Comparison of ENCODE assay signal across 11 mouse cellular contexts in genomic region chr5:105565824-105566223, GRCm38 (mm10). TPM values are rescaled to one million over a fixed set of nuclear protein-coding genes. Genes with fewer than 3 reads are reported as not detected.
DNase-seq lines count a peak whose midpoint lies in the region; ATAC-seq lines count a peak whose summit lies in the region.
"Had no signal": no experiment of that assay in that cellular context is flagged by ENCODE, and none has a peak within 500 bp of the region (broad histone marks: within the 10 kb centered on the region; RNA-seq: fewer than 3 reads in every experiment).

No protein-coding gene starts in this region.

- no peak overlapping the region for H3K4me2 ChIP-seq in embryonic facial prominence, embryonic 11.5 days (ENCODE audit: low read depth, low read length)
- H3K4me2 ChIP-seq: heart, embryonic 15.5 days; hindbrain, embryonic 14.5 days had no signal

- H3K27me3 ChIP-seq in embryonic facial prominence, embryonic 11.5 days (ENCODE audit: control insufficient read depth, insufficient read depth, low read length) = no peaks in the 10 kb centered on the region
- H3K27me3 ChIP-seq in embryonic facial prominence, embryonic 10.5 days (replicated peaks; ENCODE audit: low read depth, poor library complexity, severe bottlenecking) = no peaks in the 10 kb centered on the region
- H3K27me3 ChIP-seq: heart, embryonic 15.5 days had no signal

- H3K27ac ChIP-seq in embryonic facial prominence, embryonic 11.5 days (replicated peaks; ENCODE audit: low read depth, low read length) = no peak overlapping the region
- H3K27ac ChIP-seq in embryonic facial prominence, embryonic 10.5 days (replicated peaks) = no peak overlapping the region
- H3K27ac ChIP-seq: heart, embryonic 15.5 days; hindbrain, embryonic 14.5 days had no signal

- no peaks in the 10 kb centered on the region for H3K9me3 ChIP-seq in embryonic facial prominence, embryonic 11.5 days (replicated peaks; ENCODE audit: control insufficient read depth, low read length)
- no peaks in the 10 kb centered on the region for H3K9me3 ChIP-seq in embryonic facial prominence, embryonic 10.5 days
- H3K9me3 ChIP-seq: heart, embryonic 15.5 days had no signal

- no peaks in the 10 kb centered on the region for H3K4me1 ChIP-seq in embryonic facial prominence, embryonic 11.5 days (ENCODE audit: control insufficient read depth, insufficient read depth, low read length)
- no peaks in the 10 kb centered on the region for H3K4me1 ChIP-seq in embryonic facial prominence, embryonic 10.5 days

- 82% methylated on average over 4 of the region's 4 CpGs for WGBS in embryonic facial prominence, embryonic 11.5 days
- 84% methylated on average over 4 of the region's 4 CpGs for WGBS in embryonic facial prominence, embryonic 10.5 days

- no peak for DNase-seq in embryonic facial prominence, embryonic 11.5 days (ENCODE audit: low spot score)
- no peak for DNase-seq in embryonic facial prominence, embryonic 10.5 days (ENCODE audit: low spot score)
- peak; percentile 60 for DNase-seq in spleen, adult 12 weeks (ENCODE audit: low spot score)
- no peak for DNase-seq in spleen, adult 18-20 months
- no peak for DNase-seq in retina, postnatal 1 day
- DNase-seq in urinary bladder, postnatal 4 days (ENCODE audit: low spot score in 2 of 2) = no peak
- no peak for DNase-seq in cerebellum, adult 9-11 months
- DNase-seq: cerebellum, postnatal 10 days had no signal

- ATAC-seq in embryonic facial prominence, embryonic 11.5 days (replicated peaks; ENCODE audit: insufficient number of reproducible peaks, low FRiP score, low TSS enrichment, low read depth) = 0 out of 2 replicates have a peak, but pooled peaks have one; percentile 49
- peak; percentile 89 for ATAC-seq in megakaryocyte progenitor cell, adult 5-6 weeks (replicated peaks; ENCODE audit: poor library complexity)

- no peak overlapping the region for H3K9ac ChIP-seq in embryonic facial prominence, embryonic 11.5 days (replicated peaks; ENCODE audit: low read length)
- H3K9ac ChIP-seq: heart, embryonic 15.5 days; hindbrain, embryonic 14.5 days had no signal

- no peak overlapping the region for H3K4me3 ChIP-seq in embryonic facial prominence, embryonic 11.5 days (ENCODE audit: low read depth, low read length)
- H3K4me3 ChIP-seq in embryonic facial prominence, embryonic 10.5 days = no peak overlapping the region
- H3K4me3 ChIP-seq: heart, embryonic 15.5 days had no signal

- no peaks in the 10 kb centered on the region for H3K36me3 ChIP-seq in embryonic facial prominence, embryonic 11.5 days (replicated peaks; ENCODE audit: control insufficient read depth, insufficient read depth, low read depth, low read length)
- no peaks in the 10 kb centered on the region for H3K36me3 ChIP-seq in embryonic facial prominence, embryonic 10.5 days (replicated peaks)

RNA-seq across cellular contexts. Expression of gene Lrrc8c, which starts 46.6 kb away (rescaled TPM):
- polyA plus RNA-seq in embryonic facial prominence, embryonic 11.5 days (2014; fragmentation: Nextera tagmentation; extraction: Ambion mirVana) = 13.5 and 13.6 TPM in 2 replicates
- polyA plus RNA-seq in embryonic facial prominence, embryonic 10.5 days (2016; fragmentation: Nextera tagmentation; extraction: Ambion mirVana) = 10.8 and 12.6 TPM in 2 replicates
- total RNA-seq in megakaryocyte progenitor cell, adult 5-6 weeks (2015) = 27.6 and 35.9 TPM in 2 replicates
- total RNA-seq in megakaryocyte progenitor cell, adult 5-6 weeks (2017) = 5.5 and 7.4 TPM in 2 replicates
